Mouse (Mus musculus) cerebellum, postnatal 4 days (tissue): ENCODE measurements around the gene Mfsd4b5.
"Not testable (repeated sequence)": the region's sequence is repeated elsewhere in the genome, so short reads cannot be mapped to it uniquely, and the experiment has no call there.

Experiments used
- DNase-seq, 2 experiments: peaks; one replicate each; pipeline ENCODE4 v3.0.0; 2022; ENCODE audit warnings: low spot score in 2 of 2, mixed read lengths in 1 of 2

The Mfsd4b5 gene

DNA sequence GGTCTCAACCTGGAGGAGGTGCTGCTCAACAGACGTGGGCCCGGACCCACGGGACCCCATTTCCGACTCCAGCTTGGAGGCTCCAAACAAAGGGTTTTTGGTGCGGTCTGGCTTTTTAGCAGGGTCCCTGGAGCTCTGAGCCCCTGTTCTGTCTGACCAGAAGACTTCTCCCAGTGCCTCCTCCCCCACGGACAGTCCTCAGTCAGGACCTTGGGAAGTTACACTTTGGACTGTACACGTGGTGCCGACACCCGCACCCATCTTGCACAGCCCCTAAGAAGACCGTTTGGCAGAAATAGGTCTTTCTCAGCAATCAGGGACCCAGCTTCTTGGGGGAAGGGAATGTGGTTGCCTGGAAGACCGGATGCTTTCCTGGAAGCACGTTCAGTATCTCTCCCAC lies at the start of gene Mfsd4b5:
Gene Mfsd4b5 (minus strand): TSS at position 181 of the 400 bp plus-strand sequence.
- no peak for DNase-seq

DNA sequence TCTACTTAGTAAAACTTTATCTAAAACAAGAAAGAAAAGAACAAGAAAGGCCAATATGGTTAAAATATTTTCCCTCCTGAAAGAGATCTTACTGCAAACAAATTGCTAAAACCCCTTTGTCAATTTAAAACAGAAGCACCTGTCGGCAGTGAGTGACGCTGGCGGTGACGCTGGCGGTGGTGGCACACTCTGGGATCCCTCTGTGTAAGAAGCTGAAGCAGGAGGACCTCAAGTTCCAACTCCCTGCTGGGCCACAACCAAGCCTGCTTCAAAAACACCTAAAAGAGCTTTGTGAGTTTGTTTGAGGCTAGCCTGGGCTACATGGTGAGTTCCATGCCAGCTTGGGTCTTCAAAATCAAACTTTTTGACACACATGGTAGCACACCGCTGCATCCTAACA lies 48.5 kb upstream of the Mfsd4b5 start:
- DNase-seq, result no peak

DNA sequence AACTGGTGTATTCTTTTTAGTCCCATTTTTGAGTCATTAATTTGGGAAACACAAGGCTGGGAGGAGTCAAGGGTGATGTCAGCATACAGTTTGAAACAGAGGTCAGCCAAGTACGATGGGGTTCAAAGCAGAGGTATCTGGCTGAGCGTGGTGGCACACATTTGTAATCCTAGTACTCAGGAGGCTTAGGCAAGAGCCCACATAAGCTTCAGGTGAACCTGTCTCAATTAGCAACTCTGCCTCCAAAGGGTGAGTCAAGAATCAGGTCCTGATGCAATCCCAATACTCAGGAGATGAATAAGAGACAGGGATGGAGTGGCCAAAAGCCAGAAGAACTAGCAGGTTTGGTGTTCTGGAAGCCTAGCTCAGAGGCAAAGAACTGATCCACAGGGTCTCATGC lies 46.5 kb upstream of the Mfsd4b5 start:
- no peak for DNase-seq

DNA sequence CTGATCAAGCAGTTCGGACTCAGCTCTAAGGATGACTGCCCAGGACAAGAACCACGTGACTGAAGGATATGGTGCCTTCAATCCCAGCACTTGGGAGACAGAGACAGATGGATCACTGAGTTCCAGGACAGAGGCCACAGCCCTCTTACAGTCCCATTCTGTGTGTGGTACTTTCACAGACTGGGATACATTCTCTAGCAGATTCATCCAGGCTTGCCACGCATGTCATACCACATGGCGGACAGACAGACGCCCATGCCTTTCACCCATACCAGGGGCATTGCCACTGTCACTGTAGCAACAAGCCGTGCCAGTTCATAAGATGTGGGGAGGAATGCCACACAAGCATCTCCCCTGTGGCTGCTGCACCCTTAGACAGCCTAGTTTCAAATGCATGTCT lies 44.3 kb upstream of the Mfsd4b5 start:
- no peak for DNase-seq

DNA sequence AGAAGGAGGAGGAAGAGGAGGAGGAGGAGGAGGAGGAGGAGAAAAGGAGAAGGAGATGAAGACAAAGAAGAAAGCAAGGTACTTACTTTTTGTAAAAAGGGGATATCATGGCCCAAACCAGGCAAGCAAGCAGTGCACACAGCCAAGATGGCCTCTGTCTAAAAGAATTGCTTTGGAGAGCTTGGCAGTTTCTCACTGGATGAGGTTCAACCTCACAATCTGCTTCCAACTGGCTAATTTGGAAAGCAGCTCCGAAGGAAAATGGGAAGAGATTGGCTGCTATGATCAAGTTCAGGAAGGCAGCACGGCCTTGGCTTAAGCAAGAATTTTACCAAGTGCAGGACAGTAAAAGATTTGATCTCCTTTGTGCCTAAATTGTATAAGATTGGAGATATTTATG lies 43.2 kb upstream of the Mfsd4b5 start:
- no peak for DNase-seq

DNA sequence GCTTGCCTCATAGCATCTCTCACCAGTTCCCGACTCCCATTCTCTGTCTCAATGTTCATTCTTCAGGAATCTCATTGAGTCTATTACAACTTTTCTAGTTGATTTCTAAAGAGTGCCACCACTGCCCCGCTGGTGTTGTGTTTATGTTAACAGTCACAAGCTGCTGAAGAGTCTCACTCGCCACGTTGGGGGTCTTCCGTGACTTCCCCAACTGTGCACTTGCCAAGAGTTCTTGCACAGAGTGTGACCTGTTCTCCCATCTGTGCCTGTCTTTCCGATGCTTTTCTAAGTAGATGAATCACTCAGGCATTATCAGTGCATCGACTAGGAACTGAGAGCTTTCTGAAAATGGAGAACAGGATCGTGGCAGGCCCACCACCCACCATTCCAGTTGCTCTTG lies 41.6 kb upstream of the Mfsd4b5 start:
- DNase-seq, result no peak

DNA sequence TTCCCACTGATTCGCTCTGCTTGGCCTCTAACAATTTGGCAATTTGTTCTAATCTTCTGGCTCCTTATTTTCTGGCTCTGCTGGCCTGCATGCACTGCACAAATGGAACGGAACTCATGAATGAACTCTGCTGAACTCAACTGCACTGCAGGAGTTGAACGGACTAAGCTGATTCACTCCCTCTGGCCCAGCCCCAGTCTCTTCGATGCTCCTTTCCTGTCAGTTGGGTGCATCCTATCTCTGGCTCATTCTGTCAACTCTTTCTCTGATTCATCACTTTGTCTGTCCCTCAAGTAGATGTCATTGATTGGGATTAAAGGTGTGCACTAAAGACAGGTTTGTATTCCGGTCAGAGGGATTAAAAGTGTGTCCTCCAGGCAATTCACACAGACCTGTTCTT lies 40.1 kb upstream of the Mfsd4b5 start:
- no peak for DNase-seq

DNA sequence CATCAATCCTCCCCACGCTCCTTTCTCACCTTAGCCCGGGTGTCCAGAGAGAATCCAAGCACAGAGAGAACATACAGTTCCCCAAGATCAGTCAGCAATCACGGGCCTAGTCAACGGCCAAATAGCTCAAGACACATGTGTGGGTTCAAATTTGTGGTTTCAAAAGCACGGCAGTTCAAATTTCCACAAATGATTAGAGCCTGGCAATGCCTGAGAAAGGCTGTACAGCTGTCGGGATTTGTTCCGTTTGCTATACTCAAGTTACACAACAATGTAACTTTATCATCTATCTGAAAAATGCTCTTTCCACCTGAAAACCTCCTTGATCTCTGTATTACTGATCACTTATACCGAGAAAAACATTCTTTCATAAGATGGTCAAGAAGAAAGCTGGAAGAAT lies 39.1 kb upstream of the Mfsd4b5 start:
- no peak for DNase-seq

DNA sequence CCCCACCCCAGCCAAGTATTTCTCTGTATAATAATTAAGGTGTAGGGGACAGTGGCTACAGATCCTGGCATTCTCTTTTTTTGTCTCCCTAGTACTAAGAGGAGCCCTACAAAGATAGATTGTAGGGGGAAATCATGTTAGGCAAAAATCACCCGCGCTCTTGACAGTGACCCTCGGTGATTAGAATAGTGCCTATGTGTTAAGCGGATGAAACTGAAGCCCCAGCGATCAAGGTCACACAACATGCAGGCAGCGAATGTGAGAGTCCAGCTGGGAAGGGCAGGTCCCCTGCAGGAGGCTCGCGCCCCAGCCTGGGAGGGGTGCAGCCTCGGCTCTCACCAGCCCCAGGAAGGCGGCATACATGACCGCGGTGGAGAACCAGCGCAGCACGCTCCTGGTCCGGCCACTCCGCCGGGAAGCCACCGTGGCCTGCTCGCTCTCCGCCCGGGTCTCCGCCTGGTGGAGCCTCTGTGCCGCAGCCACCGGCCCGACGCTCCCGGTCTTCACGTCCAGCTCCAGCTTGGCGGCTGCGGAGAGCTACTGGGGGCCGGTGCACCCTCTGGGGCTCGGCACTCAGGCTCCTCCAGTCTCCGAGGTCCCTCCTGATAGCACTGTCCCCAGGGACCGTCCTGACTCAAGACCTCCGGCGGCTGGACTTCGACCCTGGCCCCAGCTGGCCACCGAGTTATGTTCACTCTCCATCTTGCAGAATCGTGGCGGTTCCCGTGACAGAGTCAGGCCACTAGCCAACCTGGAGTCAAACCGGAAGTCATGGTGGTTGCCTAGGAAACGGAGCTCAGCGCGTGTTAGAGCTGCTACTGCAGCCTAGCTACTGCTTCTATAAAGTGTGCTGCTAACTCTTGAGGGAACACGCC lies 38.3 kb upstream of the Mfsd4b5 start, which contains the start of gene Mfsd4b1:
Gene Mfsd4b1 (minus strand): TSS at position 715 of the 875 bp plus-strand sequence.
- DNase-seq, result peak; percentile 52 to 82

DNA sequence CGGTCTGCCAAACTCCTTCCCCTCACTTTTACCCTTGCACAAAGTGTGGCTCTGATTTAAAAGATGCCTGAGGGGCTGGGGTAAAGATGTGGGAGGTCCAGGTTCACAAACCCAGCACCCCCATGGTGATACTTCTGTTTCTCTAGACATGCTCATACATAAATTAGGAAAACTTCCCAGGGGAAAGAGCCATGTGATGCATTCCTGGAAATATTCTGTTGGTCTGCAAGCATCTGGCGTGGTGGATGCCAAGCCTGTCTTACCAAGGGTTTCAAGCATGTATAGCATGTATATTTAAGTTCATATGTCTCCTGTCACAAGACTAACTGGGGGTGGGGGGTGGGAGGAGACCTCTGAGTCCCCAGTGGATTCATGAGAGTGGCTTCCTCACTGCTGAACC lies 34.0 kb upstream of the Mfsd4b5 start:
- DNase-seq, result no peak

DNA sequence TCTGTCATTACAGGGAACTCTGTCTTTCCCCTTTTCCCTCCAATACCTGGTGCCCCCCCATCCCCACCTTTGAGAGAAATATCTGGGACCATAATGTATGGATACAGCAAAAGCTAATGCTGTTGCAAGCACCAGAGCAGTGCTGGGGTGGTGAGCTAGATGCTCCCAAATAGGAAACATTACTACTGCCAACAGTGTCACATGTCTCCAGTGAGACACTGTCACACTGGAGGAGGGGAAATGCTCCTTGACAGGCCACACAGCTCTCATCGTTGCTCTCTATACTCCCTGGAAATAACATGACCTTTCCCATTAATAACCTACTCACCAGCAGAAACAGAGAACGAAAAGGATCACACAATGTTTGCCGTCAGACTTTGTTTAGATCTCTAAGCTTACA lies 33.0 kb upstream of the Mfsd4b5 start:
- DNase-seq, result no peak

DNA sequence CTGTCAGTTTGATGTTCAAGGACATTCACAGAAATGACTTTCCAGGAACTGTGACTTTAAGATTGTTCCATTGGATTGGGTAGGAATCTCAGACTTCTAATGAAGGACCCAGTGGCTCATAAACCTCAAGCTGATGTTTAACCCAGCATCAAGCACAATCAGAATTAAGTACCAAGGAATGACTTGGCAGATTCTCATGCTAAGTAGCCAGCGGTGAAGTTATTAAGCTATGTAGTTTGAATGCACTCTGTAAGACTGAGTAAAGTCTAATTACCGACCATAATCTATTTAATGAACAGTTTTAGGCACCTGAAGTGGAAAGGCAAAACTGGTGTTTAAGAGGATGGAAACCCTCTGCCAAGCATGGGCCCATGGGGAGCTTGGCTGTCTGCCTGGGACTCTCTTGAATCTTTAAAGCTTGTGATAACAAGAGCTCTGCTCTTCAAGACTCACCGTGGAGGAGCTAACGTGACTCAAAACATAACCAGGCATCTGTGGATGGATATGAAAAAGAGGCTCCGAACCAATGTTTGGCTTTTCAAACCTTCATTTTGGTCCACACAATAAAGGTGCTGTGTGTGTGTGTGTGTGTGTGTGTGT lies 31.9 kb upstream of the Mfsd4b5 start:
- DNase-seq, result no peak

DNA sequence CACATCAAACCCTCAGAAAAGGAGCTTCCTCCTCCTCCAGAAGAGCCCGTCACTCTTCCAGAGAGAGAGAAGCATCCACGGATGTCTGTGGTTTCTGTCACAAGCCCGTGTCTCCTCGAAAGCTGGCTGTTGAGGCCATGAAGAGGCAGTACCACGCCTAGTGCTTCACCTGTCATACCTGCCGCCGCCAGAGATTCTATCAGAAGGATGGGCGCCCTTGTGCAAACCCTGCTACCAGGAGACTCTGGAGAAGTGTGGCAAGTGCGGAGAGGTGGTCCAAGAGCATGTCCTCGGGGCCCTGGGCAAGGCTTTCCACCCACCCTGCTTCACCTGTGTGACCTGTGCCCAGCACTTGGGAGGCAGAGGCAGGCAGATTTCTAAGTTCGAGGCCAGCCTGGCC lies 23.1 kb upstream of the Mfsd4b5 start:
- no peak for DNase-seq

DNA sequence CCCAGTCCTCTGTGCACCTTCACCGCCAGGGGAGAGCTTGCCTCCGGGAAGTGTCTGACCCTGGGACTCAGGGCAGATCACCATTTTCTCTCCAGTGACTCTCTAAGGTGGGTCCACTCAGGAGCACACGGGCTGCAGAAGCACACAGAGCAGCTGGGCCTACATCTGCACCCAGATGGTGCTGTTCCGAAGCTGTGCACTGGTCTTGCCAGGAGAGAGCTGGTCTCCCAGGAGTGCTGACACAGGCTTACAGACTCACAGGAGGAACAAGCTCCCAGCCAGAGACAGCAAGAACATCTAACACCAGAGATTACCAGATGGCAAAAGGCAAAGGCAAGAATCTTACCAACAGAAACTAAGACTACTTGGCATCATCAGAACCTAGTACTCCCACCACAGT lies 22.4 kb upstream of the Mfsd4b5 start:
- not testable (repeated sequence) for DNase-seq

DNA sequence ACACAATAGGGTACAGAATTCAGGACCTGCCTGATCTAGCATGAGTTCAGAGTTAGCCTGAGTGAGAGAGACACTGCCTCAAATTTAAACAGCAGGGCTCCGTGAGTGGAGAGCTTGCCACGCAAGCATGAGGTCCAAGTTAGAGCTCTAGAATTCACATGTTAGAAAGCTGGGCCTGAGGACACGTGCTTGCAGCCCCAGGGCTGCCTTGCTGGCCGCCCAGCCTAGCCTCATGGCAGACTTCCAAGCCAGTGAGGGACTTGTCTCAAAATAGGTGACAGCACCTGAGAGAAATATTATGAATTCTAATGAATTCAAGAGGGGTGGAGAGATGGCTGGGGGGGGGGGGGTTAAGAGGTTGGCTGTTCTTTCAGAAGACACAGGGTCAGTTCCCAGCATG lies 21.5 kb upstream of the Mfsd4b5 start:
- DNase-seq, result no peak

DNA sequence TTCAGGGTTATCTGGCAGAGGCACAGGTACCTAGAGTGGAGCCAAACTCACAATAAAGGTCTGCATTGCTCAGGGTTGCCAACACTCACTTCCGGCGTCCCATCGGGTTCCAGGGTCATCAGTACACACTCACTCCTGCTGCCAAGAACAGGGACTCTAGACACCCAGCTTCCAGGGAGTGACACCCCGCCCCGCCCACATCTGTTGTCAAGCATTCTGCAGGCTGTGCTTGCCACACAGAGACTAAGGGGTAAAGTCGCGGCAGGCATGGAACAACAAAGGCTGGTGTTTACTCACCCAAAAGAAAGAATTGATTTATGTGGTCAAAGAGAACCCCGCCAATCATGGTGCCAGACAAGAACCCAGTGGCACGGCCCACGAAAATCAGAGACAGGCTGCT lies 20.5 kb upstream of the Mfsd4b5 start:
- no peak for DNase-seq

DNA sequence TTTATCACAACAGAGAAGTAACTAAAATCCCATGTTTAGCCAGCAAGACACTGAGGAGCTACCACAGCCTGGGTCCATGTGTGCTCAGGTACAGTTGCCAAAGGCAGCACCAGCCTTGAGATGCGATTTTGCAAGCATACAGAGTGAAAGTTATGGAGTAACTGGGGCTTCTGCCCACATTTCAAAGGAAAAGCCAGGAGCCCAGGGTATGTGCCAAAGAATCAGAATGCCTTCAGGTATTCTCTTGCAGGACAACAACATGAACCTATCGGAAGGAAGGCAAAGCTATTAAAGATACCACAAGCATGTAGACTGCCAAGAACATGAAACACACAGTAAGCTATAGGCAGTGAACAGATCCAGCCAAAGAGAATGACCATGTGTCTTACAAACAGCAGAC lies 14.3 kb upstream of the Mfsd4b5 start:
- no peak for DNase-seq

DNA sequence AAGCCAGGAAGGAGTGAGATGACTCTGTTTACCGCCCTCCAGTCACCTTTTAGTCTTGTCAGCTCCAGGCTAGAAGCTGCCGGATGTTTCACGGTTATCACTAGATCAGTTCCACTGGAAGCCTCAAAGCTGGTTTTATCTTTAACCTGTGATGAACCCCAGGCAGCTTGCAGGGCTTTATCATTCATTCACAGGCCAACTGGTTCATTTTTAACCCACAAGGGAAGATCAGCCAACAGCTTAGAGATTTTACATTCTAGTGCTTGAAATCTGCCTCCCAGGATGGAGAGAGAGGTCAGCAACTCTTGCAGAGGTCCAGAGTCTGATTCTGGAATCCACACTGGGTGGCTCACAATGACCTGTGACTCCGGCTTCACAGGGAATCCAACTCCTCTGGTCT lies 4.7 kb upstream of the Mfsd4b5 start:
- DNase-seq, result no peak

DNA sequence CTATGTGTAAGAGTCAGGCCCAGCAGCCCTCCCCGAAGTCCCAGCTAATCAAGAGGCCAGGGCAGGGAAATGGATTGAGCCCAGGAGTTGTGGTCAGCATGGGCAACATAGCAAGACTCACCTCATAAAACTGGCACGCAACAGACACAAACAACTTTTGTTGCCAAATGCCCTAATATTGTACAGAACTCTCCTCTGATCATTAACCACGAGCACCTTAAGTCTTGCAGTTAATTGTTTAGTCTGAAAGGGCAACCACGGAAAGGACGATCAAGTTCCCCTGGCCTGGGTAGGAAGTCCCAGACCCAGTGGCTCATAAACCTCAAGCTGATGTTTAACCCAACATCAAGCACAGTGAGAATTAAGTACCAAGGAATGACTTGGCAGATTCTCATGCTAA lies 3.8 kb downstream of the Mfsd4b5 start:
- DNase-seq, result no peak

DNA sequence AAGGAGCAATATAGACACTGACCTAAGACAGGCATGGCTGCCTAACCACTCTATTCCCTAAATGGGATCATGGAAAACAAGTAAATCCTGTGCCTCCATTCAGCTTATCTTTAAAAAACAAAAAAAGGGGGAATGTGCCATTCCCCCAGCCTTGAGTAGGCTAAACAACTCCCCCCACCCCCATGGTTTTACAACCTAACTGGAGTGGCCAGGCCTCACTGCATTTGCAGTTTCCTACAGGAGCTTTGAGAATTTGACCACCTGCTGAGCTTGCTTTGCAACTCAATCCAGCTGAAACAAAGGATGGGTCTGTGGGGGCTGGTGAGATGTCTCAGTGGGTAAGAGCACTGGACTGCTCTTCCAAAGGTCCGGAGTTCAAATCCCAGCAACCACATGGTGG lies 8.2 kb downstream of the Mfsd4b5 start:
- DNase-seq, result no peak

DNA sequence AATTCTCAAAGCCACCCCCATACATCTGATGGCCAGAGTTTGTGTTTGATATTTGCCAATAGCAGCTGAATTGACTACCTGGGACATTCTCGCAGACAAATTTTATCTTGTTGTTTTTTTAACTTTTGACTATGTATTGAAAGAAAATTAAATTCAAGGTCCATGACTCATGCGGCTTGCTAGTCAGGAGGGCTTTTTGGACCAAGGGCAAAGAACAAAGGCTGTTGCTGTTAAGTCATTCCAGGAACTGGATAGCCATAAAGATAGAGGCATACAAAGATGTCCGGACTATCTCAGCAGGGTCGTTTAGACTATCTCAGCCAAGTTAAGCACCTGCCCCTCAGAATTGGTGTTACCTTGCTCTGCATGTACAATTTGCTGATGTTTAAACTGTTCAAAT lies 9.1 kb downstream of the Mfsd4b5 start:
- DNase-seq, result no peak

DNA sequence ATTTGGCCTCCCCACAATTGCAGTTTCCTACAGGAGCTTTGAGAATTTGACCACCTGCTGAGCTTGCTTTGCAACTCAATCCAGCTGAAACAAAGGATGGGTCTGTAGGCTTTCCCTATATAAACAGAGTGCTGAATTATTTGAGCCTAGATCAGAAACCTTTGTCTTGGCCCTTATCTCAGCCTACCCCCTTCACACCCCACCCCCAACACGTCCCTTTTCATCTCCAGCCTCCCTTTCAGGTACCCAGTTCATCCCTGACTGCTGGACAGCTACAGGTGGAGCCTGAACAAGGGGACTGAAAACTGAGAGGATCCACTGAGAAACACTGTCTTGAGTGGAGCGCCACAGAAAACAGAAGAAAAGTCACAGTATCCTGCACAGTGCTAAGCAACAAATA lies 10.7 kb downstream of the Mfsd4b5 start:
- DNase-seq, result no peak

DNA sequence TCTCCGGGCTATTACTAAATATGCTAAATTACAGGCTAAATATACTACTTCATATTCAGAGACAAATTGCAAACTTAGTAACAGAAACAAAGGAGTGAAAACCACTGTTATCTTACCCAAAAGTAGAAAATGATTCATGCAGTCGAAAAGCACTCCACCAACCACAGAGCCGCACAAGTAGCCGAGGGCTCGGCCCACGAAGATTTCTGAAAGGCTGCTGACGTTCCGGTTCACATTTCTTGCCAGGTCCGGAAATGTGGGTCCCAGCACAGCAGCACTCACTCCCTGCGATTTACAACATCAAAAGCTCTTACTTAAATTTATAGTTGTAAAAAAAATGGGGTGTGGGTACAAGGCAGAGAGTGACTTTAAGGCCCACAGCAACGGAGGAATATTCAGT lies 11.5 kb downstream of the Mfsd4b5 start:
- no peak for DNase-seq

DNA sequence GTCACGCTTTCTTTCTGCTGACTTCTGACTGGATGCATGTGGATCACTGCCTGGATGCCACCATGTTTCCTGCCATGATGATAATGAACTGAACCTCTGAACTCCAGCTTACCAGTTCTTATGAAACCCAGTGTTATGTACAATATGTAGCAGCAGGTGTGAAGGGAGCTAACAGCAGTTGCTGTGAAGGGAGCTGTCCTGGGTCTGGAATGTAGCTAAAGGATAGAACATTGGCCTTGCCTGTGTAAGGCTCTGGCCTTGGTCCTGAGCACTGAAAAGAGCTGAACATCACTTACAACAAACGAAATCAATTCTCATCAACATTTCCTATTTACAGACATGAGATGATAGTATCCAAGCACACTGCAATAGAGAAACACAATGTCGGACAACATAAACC lies 18.9 kb downstream of the Mfsd4b5 start:
- no peak for DNase-seq
